Mouse (Mus musculus) erythroblast, adult 5-6 weeks (primary cell): ENCODE data around the gene Olfr1261. TPM values are rescaled to one million over a fixed set of nuclear protein-coding genes. Genes with fewer than 3 reads are reported as not detected.

ENCODE experiments used
- ATAC-seq: replicated peaks from 2 replicates; pipeline ENCODE4 v1.8.0; 2016; ENCODE audit warnings: moderate number of reproducible peaks, mild to moderate bottlenecking, moderate TSS enrichment, inconsistent platforms; ENCODE audit not compliant: poor library complexity, low FRiP score, severe bottlenecking
- total RNA-seq, 2 experiments: library from RNA; stranded (forward) in 1 of 2; stranded (reverse) in 1 of 2; fragments of 150-400 nt in 1 of 2; fragments of 200-764, 138-1000 nt in 1 of 2; gene quantifications; 2 replicates each; pipeline versions ENCODE4 v1.2.3 to v1.2.4; 2015 to 2017; ENCODE audit warnings: low replicate concordance in 2 of 2

Olfr1261 gene
- total RNA-seq (2015; ENCODE audit: low replicate concordance) (not detected in 2 replicates), total RNA-seq (2017; ENCODE audit: low replicate concordance) (0.28 TPM in 1 of 2 replicates, not detected in the other)

DNA sequence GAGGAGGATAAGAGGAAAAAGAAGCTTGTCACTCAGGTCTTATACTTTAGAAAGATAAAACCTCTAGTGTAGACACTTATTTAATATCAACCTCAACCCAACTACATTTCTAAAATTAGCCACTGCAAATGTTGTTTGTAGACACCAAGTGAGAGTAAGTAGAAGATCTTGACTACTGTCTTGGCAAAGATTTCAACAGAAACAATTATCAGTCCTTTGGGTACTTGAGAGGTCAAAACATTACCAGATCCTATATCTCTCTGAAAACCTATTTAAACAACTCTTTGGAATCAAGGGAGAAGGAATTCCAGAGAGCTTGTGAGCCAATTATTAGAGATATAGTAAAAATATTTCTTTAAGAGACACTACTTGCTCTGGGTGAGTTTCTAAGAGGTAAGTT lies at the start of gene Olfr1261:
Olfr1261 (plus strand) TSS at position 301 of the 400 bp plus-strand sequence.
- ATAC-seq: no peak

GRCm38 (mm10) chr2:89948564-89948963 lies 42.5 kb upstream of the Olfr1261 start, which contains the start of gene Olfr1259:
TSS of gene Olfr1259 (minus strand) at chr2:89948664.
- no peak for ATAC-seq

- no peak for ATAC-seq
Observed at GRCm38 (mm10) chr2:89974184-89974583, 16.8 kb upstream of the Olfr1261 start, which contains the start of gene Olfr1260. TSS of gene Olfr1260 (plus strand) at chr2:89974340.

GRCm38 (mm10) chr2:89977709-89978108 lies 13.3 kb upstream of the Olfr1261 start:
- ATAC-seq: no peak

- no peak for ATAC-seq
Observed at GRCm38 (mm10) chr2:89999845-90000244, 8.8 kb downstream of the Olfr1261 start, which contains the start of gene Olfr1262. TSS of gene Olfr1262 (plus strand) at chr2:90000145.

GRCm38 (mm10) chr2:90011831-90012230 lies 20.8 kb downstream of the Olfr1261 start, which contains the start of gene Olfr1263:
TSS of gene Olfr1263 (plus strand) at chr2:90012131.
- no peak for ATAC-seq

DNA sequence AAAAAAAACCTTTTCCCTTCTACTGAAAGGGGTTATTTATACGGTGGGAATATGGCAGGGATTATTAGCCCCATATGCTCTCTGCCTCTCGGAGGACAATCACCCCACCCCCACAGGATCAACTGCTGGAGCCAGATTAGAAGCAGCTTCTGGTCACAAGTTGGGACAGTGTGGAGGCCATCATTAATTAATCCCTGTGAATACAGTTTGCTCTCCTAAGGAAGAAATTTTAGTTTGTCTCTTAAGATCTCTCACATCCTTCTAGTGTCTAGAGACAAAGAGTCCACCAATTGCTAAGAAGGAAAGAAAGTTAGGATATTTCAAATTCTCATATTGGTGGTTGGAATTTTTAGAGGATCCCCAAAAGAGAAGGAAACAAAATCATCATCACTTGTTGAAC lies 34.5 kb downstream of the Olfr1261 start, which contains the start of gene Olfr1264:
Olfr1264 (minus strand) TSS at position 101 of the 400 bp plus-strand sequence.
- no peak for ATAC-seq

DNA sequence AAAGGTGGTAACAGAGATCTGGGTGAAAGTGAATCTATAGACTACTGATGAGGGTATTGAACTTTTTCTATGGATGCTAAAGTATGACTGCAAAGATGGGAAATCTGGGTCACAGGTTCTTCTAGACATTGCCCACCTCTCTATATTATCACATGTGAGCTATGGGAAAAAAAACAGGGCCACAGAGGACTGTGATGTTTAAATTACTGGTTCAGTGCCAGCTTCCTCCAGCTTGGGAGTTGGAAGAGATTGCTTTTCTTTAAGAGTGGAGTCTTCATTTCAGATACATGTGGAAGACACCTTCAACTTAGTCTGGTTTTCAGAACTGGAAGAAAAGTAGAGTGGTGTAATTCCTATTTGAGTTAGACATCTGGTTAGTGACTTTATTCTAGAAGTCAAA lies 44.0 kb downstream of the Olfr1261 start, which contains the start of gene Olfr1265:
Olfr1265 (plus strand) TSS at position 301 of the 400 bp plus-strand sequence.
- no peak for ATAC-seq

Other genes with a start within 250 kb of the Olfr1261 start
- gene Olfr1253, start 234.1 kb upstream of the Olfr1261 start, total RNA-seq (2015; ENCODE audit: low replicate concordance): not detected in 2 replicates
- gene Olfr1253, start 234.1 kb upstream of the Olfr1261 start, total RNA-seq (2017; ENCODE audit: low replicate concordance): 0.42 TPM in 1 of 2 replicates, not detected in the other
- not detected in 2 replicates for gene Olfr1254, start 197.6 kb upstream of the Olfr1261 start, total RNA-seq (2015; ENCODE audit: low replicate concordance)
- not detected in 2 replicates for gene Olfr1254, start 197.6 kb upstream of the Olfr1261 start, total RNA-seq (2017; ENCODE audit: low replicate concordance)
- not detected in 2 replicates for gene Olfr1255, start 179.2 kb upstream of the Olfr1261 start, total RNA-seq (2015; ENCODE audit: low replicate concordance)
- gene Olfr1255, start 179.2 kb upstream of the Olfr1261 start, total RNA-seq (2017; ENCODE audit: low replicate concordance): not detected in 2 replicates
- gene Olfr1256, start 149.7 kb upstream of the Olfr1261 start, total RNA-seq (2015; ENCODE audit: low replicate concordance): not detected in 2 replicates
- gene Olfr1256, start 149.7 kb upstream of the Olfr1261 start, total RNA-seq (2017; ENCODE audit: low replicate concordance): not detected in 2 replicates
- not detected in 2 replicates for gene Olfr48, start 143.0 kb upstream of the Olfr1261 start, total RNA-seq (2015; ENCODE audit: low replicate concordance)
- not detected in 2 replicates for gene Olfr48, start 143.0 kb upstream of the Olfr1261 start, total RNA-seq (2017; ENCODE audit: low replicate concordance)
- not detected in 2 replicates for gene Olfr1257, start 112.8 kb upstream of the Olfr1261 start, total RNA-seq (2015; ENCODE audit: low replicate concordance)
- gene Olfr1257, start 112.8 kb upstream of the Olfr1261 start, total RNA-seq (2017; ENCODE audit: low replicate concordance): not detected in 2 replicates
- gene Olfr1258, start 63.9 kb upstream of the Olfr1261 start, total RNA-seq (2015; ENCODE audit: low replicate concordance): not detected in 2 replicates
- not detected in 2 replicates for gene Olfr1258, start 63.9 kb upstream of the Olfr1261 start, total RNA-seq (2017; ENCODE audit: low replicate concordance)
- gene Olfr1259, start 42.6 kb upstream of the Olfr1261 start, total RNA-seq (2015; ENCODE audit: low replicate concordance): not detected in 2 replicates
- gene Olfr1259, start 42.6 kb upstream of the Olfr1261 start, total RNA-seq (2017; ENCODE audit: low replicate concordance): 0.56 TPM in 1 of 2 replicates, not detected in the other
- gene Olfr1260, start 16.9 kb upstream of the Olfr1261 start, total RNA-seq (2015; ENCODE audit: low replicate concordance): not detected in 2 replicates
- gene Olfr1260, start 16.9 kb upstream of the Olfr1261 start, total RNA-seq (2017; ENCODE audit: low replicate concordance): not detected in 2 replicates
- gene Olfr1262, start 8.9 kb downstream of the Olfr1261 start, total RNA-seq (2015; ENCODE audit: low replicate concordance): not detected in 2 replicates
- gene Olfr1262, start 8.9 kb downstream of the Olfr1261 start, total RNA-seq (2017; ENCODE audit: low replicate concordance): not detected in 2 replicates
- not detected in 2 replicates for gene Olfr1263, start 20.9 kb downstream of the Olfr1261 start, total RNA-seq (2015; ENCODE audit: low replicate concordance)
- gene Olfr1263, start 20.9 kb downstream of the Olfr1261 start, total RNA-seq (2017; ENCODE audit: low replicate concordance): not detected in 2 replicates
- gene Olfr1264, start 34.4 kb downstream of the Olfr1261 start, total RNA-seq (2015; ENCODE audit: low replicate concordance): not detected in 2 replicates
- not detected in 2 replicates for gene Olfr1264, start 34.4 kb downstream of the Olfr1261 start, total RNA-seq (2017; ENCODE audit: low replicate concordance)
- not detected in 2 replicates for gene Olfr1265, start 44.1 kb downstream of the Olfr1261 start, total RNA-seq (2015; ENCODE audit: low replicate concordance)
- gene Olfr1265, start 44.1 kb downstream of the Olfr1261 start, total RNA-seq (2017; ENCODE audit: low replicate concordance): not detected in 2 replicates
- not detected in 2 replicates for gene Olfr140, start 72.4 kb downstream of the Olfr1261 start, total RNA-seq (2015; ENCODE audit: low replicate concordance)
- not detected in 2 replicates for gene Olfr140, start 72.4 kb downstream of the Olfr1261 start, total RNA-seq (2017; ENCODE audit: low replicate concordance)
- gene Olfr1269, start 130.2 kb downstream of the Olfr1261 start, total RNA-seq (2015; ENCODE audit: low replicate concordance): not detected in 2 replicates
- not detected in 2 replicates for gene Olfr1269, start 130.2 kb downstream of the Olfr1261 start, total RNA-seq (2017; ENCODE audit: low replicate concordance)
- gene Olfr32, start 151.1 kb downstream of the Olfr1261 start, total RNA-seq (2015; ENCODE audit: low replicate concordance): not detected in 2 replicates
- not detected in 2 replicates for gene Olfr32, start 151.1 kb downstream of the Olfr1261 start, total RNA-seq (2017; ENCODE audit: low replicate concordance)
- not detected in 2 replicates for gene Olfr1270, start 161.9 kb downstream of the Olfr1261 start, total RNA-seq (2015; ENCODE audit: low replicate concordance)
- gene Olfr1270, start 161.9 kb downstream of the Olfr1261 start, total RNA-seq (2017; ENCODE audit: low replicate concordance): not detected in 2 replicates
- 1.3 TPM in 1 of 2 replicates, not detected in the other for gene Olfr1506, start 233.3 kb downstream of the Olfr1261 start, total RNA-seq (2015; ENCODE audit: low replicate concordance)
- gene Olfr1506, start 233.3 kb downstream of the Olfr1261 start, total RNA-seq (2017; ENCODE audit: low replicate concordance): 0.85 and 5.7 TPM in 2 replicates